Mouse (Mus musculus): ENCODE measurements at regions not wholly inside any gene's neighbourhood (a gene's known extent, or its start where the extent isn't known, plus 50 kb on each side); places are given as distances from the start of the nearest gene placed in this dataset.
A peak's percentile ranks its signal among the peaks of the same experiment; 100 is the strongest.

DNA sequence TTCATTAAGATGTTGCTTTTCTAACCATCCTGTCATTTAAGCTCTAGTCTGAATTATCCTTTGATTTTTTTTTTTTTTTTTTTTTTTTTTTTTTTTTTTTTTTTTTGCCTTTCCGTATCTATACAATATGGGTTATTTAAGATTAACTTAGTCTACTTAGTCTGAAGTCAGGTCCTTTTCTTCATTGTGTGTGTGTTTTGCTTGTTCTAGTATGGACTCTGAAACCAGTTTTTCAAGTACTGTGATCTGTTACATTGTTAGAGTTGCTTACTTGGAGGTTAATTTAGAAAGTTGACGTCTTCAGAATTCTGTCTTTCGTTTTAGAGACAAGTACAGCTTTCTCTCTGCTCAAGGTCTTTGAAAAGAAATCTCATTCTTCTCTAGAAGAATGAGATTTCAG lies 64.9 kb upstream of the Cep78 start:
- ATAC-seq (ENCODE audit: low FRiP score, low TSS enrichment): no peak
- Histone ChIP-seq H3K9me3 (ENCODE audit: low read length) (no peaks in the 10 kb centered on the region), H3K36me3 (ENCODE audit: insufficient read depth, low read length) (no peaks in the 10 kb centered on the region), H3K27me3 (ENCODE audit: insufficient read depth, low read length) (no peaks in the 10 kb centered on the region), H3K4me2 (replicated peaks; ENCODE audit: low read depth, low read length) (peak overlapping the region; percentile 52), H3K9ac (replicated peaks; ENCODE audit: low read length) (no peak overlapping the region), H3K4me1 (ENCODE audit: insufficient read depth, low read length) (peaks cover 8% of the 10 kb centered on the region; the same call in 1 of the 2 replicates), H3K4me3 (ENCODE audit: low read length) (peak overlapping the region; percentile 38; the same call in 1 of the 2 replicates), H3K27ac (ENCODE audit: low read length) (no peak overlapping the region)
- WGBS: 52% methylated on average over 3 of the region's 3 CpGs

DNA sequence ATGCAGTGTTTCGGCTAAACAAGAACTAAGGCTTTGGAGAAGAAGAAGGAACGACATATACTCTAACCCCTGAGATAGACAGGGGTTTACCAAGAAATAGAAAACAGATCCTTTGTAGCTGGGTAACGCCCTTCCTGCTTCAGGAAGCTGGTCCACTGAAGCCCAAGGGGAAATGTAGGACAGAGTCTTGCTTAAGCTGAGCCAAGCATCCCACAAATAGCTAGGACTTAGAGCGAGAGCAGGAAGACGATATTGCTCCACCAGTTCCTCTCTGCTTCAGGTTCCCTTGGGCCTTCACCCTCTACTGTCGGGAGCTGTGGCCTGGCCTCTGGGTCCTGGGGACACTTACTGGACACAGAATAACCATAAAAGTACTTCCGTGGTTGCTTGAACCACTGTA lies 62.2 kb upstream of the Cep78 start:
- H3K4me1 ChIP-seq (ENCODE audit: insufficient read depth, low read length): peaks cover 8% of the 10 kb centered on the region; the same call in 1 of the 2 replicates
- H3K9ac ChIP-seq (replicated peaks; ENCODE audit: low read length): no peak overlapping the region
- H3K4me3 ChIP-seq (ENCODE audit: low read length): no peak overlapping the region
- ATAC-seq (ENCODE audit: low FRiP score, low TSS enrichment): no peak
- H3K9me3 ChIP-seq (ENCODE audit: low read length): no peaks in the 10 kb centered on the region
- no peaks in the 10 kb centered on the region for H3K36me3 ChIP-seq (ENCODE audit: insufficient read depth, low read length)
- H3K4me2 ChIP-seq (replicated peaks; ENCODE audit: low read depth, low read length): no peak overlapping the region
- no peak overlapping the region for H3K27ac ChIP-seq (ENCODE audit: low read length)
- WGBS: 68% methylated on average over 7 of the region's 7 CpGs
- H3K27me3 ChIP-seq (ENCODE audit: insufficient read depth, low read length): no peaks in the 10 kb centered on the region

DNA sequence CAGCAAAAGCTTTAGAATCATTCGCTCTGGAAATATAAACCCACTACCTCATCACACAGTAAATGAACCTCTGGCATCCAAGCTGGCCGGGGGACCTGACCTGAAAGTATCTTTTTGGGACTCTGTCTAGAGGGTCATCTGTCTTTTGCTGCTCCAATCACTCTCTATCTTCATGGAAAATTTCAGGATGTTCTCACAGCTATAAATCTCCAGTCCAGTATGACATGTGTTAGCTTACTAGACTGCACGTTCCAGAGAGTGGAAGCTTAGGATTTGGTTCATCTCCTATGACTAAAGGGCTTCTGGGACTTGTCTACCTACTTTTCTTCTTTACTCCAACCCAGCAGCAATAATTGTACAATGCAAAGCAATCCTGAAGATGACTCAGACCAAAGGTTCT lies 60.5 kb upstream of the Cep78 start:
- no peak overlapping the region for H3K27ac ChIP-seq (ENCODE audit: low read length)
- H3K4me3 ChIP-seq (ENCODE audit: low read length): no peak overlapping the region
- no peaks in the 10 kb centered on the region for H3K27me3 ChIP-seq (ENCODE audit: insufficient read depth, low read length)
- peaks cover 3% of the 10 kb centered on the region; the same call in 1 of the 2 replicates for H3K4me1 ChIP-seq (ENCODE audit: insufficient read depth, low read length)
- ATAC-seq (ENCODE audit: low FRiP score, low TSS enrichment): no peak
- 54% methylated on average over 3 of the region's 3 CpGs for WGBS
- H3K4me2 ChIP-seq (replicated peaks; ENCODE audit: low read depth, low read length): no peak overlapping the region
- no peak overlapping the region for H3K9ac ChIP-seq (replicated peaks; ENCODE audit: low read length)
- H3K36me3 ChIP-seq (ENCODE audit: insufficient read depth, low read length): no peaks in the 10 kb centered on the region
- H3K9me3 ChIP-seq (ENCODE audit: low read length): no peaks in the 10 kb centered on the region

DNA sequence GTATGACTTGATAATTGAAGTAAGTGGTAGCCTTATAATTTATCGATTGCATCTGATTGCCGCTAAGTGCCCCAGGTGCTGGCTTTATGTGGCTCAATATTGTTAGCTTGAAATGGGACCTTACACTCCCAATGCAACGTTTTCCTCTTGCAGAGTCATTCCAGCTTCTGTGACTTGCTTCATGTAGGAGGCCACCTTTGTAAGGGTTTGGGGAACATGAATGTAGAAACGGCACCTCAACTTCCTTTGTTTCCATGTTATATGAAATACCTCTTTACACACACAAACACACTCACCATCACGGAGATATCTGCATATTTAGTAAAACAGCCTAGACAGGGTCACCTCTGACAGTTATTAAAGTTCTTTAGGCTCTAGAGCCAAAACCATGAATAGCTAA lies 59.4 kb upstream of the Cep78 start:
- 80% methylated on average over 5 of the region's 5 CpGs for WGBS

DNA sequence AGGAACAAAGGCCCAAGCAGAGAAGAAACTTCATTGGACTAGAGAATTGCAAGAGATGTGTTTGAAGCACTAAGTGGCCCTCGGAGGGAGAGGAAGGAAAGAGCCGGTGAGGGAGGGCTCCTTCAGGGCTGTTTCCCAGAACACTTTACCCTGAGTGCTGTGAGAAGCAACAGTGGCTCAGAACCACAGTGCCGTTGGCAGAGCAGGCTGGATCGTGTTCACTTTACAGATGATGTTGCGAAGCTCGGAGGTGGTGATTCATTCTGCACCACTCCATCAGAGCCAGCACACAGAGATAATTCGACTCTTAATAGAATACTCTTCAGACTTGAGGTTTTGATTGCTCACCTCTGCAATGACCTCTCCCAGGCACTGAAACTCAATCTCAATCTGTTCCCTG lies 58.2 kb upstream of the Cep78 start:
- H3K9ac ChIP-seq (replicated peaks; ENCODE audit: low read length): no peak overlapping the region
- H3K9me3 ChIP-seq (ENCODE audit: low read length): no peaks in the 10 kb centered on the region
- no peak for ATAC-seq (ENCODE audit: low FRiP score, low TSS enrichment)
- H3K27me3 ChIP-seq (ENCODE audit: insufficient read depth, low read length): no peaks in the 10 kb centered on the region
- H3K4me1 ChIP-seq (ENCODE audit: insufficient read depth, low read length): no peaks in the 10 kb centered on the region
- H3K4me2 ChIP-seq (replicated peaks; ENCODE audit: low read depth, low read length): no peak overlapping the region
- H3K36me3 ChIP-seq (ENCODE audit: insufficient read depth, low read length): no peaks in the 10 kb centered on the region
- WGBS: 73% methylated on average over 7 of the region's 7 CpGs
- no peak overlapping the region for H3K4me3 ChIP-seq (ENCODE audit: low read length)
- H3K27ac ChIP-seq (ENCODE audit: low read length): no peak overlapping the region

More for the DNA sequence above, 59.4 kb upstream of the Cep78 start:
- Histone ChIP-seq H3K4me2 (replicated peaks; ENCODE audit: low read depth, low read length) (no peak overlapping the region), H3K27ac (ENCODE audit: low read length) (no peak overlapping the region), H3K4me3 (ENCODE audit: low read length) (no peak overlapping the region), H3K9ac (replicated peaks; ENCODE audit: low read length) (no peak overlapping the region), H3K9me3 (ENCODE audit: low read length) (no peaks in the 10 kb centered on the region), H3K4me1 (ENCODE audit: insufficient read depth, low read length) (no peaks in the 10 kb centered on the region), H3K36me3 (ENCODE audit: insufficient read depth, low read length) (no peaks in the 10 kb centered on the region), H3K27me3 (ENCODE audit: insufficient read depth, low read length) (no peaks in the 10 kb centered on the region)
- ATAC-seq (ENCODE audit: low FRiP score, low TSS enrichment): no peak

DNA sequence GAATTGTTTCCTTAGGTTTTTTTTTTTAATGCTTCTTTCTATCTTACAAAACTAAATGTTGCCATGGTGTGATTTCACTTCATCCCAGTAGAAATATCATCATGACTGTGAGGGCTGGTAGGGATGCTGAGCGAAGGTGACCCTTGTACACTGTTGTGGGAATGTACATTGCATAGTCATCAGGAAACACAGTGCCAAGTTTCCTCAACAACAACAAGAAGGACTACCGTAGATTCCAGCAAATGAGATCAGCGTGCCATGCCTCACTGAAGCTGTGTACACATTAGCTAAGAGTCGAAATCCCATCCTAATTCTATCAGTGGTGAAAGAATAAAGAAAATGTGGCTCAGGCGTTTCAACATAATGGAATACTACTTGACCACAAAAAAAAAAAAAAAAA lies 57.1 kb upstream of the Cep78 start:
- WGBS: 66% methylated on average over 5 of the region's 5 CpGs

DNA sequence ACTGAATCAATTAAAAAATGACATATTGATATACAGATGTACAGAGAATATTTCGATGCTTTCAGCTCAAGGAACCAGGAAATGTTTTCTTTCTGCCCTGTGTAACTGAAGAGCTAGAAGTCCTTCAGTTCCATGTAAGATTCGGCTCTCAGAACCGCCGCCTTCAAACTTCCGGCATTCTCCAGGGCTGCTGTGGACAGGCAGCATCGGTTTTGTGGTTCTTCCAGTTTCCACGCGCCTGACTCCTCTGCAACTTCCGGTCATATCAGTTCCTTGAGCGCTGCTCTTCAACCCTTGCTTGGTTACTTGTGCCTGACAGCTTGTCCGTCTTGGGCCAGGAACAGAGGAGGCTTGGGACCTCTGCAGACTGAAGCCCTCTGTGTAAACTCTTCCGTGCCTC lies 53.0 kb upstream of the Cep78 start:
- Histone ChIP-seq H3K4me2 (replicated peaks; ENCODE audit: low read depth, low read length) (no peak overlapping the region), H3K36me3 (ENCODE audit: insufficient read depth, low read length) (no peaks in the 10 kb centered on the region), H3K27me3 (ENCODE audit: insufficient read depth, low read length) (no peaks in the 10 kb centered on the region), H3K4me1 (ENCODE audit: insufficient read depth, low read length) (no peaks in the 10 kb centered on the region), H3K9ac (replicated peaks; ENCODE audit: low read length) (no peak overlapping the region), H3K27ac (ENCODE audit: low read length) (no peak overlapping the region), H3K9me3 (ENCODE audit: low read length) (no peaks in the 10 kb centered on the region), H3K4me3 (ENCODE audit: low read length) (no peak overlapping the region)
- 79% methylated on average over 12 of the region's 12 CpGs for WGBS
- ATAC-seq (ENCODE audit: low FRiP score, low TSS enrichment): no peak

More for the DNA sequence above, 57.1 kb upstream of the Cep78 start:
- Histone ChIP-seq H3K27me3 (ENCODE audit: insufficient read depth, low read length) (no peaks in the 10 kb centered on the region), H3K27ac (ENCODE audit: low read length) (no peak overlapping the region), H3K4me2 (replicated peaks; ENCODE audit: low read depth, low read length) (no peak overlapping the region), H3K9me3 (ENCODE audit: low read length) (no peaks in the 10 kb centered on the region), H3K9ac (replicated peaks; ENCODE audit: low read length) (no peak overlapping the region), H3K36me3 (ENCODE audit: insufficient read depth, low read length) (no peaks in the 10 kb centered on the region), H3K4me3 (ENCODE audit: low read length) (no peak overlapping the region), H3K4me1 (ENCODE audit: insufficient read depth, low read length) (no peaks in the 10 kb centered on the region)
- ATAC-seq (ENCODE audit: low FRiP score, low TSS enrichment): no peak

Measured in kidney, embryonic 16.5 days (tissue).